Mouse (Mus musculus): ENCODE measurements around the gene Faxc. TPM values are rescaled to one million over a fixed set of nuclear protein-coding genes. Genes with fewer than 3 reads are reported as not detected.

Faxc gene
- 1 to 10 TPM in 1 of 2 experiments, under 1 TPM in 1; 0.79 to 1.0 TPM for total RNA-seq (2021)
- long read RNA-seq, experiment 1, result 0 reads
- long read RNA-seq, experiment 2, result 0 reads

GRCm38 (mm10) chr4:21930971-21931771, at the start of gene Faxc:
TSS of gene Faxc (plus strand) at chr4:21931329.
- intact Hi-C loops (cut with DNase I), result loop anchor here (5.0 kb wide), 1 partner anchor 49 kb away; no protein-coding TSS in a partner anchor
- peak; percentile 42 to 56 for DNase-seq

GRCm38 (mm10) chr4:21882806-21883205, 48.3 kb upstream of the Faxc start:
- intact Hi-C loops (cut with DNase I), result loop anchor here (5.0 kb wide), 1 partner anchor 49 kb away; the partner anchor contains the start of gene Faxc
- no peak for DNase-seq

GRCm38 (mm10) chr4:21885831-21886230, 45.3 kb upstream of the Faxc start:
- intact Hi-C loops (cut with DNase I), result no loop called here
- DNase-seq, result no peak

DNA sequence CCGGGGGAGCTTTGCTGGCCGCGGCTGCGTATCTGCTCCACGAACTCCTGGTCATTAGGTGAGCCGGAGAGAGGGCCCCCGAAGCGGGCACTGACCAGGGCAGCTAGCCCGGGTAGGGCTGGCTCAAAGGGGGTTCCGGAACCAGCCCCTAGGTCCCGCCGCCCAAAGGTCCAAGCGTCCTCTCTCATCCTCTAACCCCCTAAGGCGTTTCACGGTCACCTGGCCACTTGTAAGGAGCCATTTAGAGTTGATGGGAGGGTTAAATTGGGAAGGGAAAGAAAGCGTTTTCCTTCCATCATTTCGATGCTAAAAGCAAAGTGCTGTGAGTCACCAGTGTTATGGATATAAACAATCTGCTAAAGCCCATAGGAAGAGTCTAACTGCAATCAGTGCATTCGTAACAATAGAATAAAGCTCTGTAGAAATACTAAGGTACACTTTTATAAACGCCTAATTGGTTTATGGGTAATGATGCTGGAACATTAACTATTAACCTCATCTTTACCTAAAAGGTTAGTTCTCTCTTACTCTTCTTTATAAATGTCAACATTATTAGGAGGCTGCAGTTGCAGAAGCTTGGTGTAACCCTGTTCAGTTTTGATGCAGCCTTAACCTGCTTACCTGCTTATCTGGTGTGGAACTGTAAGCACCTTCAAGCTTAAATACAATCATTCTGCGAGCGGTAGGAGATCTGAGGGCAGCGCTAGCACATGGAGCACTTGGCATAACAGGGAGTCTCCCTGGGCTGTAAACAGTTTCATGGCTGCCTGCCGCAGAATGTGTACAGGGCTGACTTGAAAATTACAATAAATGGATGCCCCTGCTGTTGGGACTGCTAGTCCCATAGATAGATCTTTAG, 872 bp downstream of the Faxc start:
- peak in 1 of 2 experiments; percentile 15 for DNase-seq
- intact Hi-C loops (cut with DNase I), result loop anchor here (5.0 kb wide), 1 partner anchor 50 kb away; no protein-coding TSS in a partner anchor

- intact Hi-C loops (cut with DNase I), result no loop called here
- DNase-seq, result no peak
Measured at GRCm38 (mm10) chr4:21935378-21935777, 4.2 kb downstream of the Faxc start.

DNA sequence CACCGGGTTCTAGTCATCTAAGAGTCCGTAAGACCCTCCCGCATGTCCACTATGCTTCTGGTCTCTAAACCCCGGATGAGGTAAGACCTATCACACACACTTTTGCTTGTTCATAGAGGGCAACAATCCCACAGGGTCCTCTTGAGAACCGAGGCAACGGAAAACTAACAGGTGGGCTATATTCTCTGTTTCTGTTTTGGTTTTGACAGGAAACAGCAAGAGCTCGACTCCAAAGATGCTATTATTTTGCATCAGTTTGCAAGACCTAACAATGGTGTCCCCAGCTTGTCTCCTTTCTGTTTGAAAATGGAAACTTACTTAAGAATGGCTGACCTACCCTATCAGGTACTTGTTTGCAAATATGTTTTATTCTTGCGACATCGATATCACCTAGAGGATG, 5.3 kb downstream of the Faxc start:
- no peak for DNase-seq
- intact Hi-C loops (cut with DNase I), result no loop called here

- no peak for DNase-seq
- intact Hi-C loops (cut with DNase I), result no loop called here
Measured at GRCm38 (mm10) chr4:21937890-21938289, 6.8 kb downstream of the Faxc start.

DNA sequence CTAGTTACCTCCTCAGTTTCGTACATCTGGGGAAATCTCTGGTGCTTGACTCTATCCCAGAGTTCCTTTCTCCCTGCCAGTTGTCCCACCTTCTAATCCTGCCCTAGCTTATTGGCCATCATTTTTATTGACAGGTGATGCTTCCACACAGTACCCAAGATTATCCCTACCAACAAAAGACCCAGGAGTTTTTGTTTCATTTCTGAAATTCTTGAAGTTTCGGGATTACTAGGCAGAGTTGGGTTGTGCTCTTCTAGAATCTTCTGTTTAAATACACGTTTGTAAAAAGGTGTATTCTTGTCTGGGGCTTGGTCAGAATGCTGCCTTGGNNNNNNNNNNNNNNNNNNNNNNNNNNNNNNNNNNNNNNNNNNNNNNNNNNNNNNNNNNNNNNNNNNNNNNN, 13.5 kb downstream of the Faxc start:
- intact Hi-C loops (cut with DNase I), result no loop called here

DNA sequence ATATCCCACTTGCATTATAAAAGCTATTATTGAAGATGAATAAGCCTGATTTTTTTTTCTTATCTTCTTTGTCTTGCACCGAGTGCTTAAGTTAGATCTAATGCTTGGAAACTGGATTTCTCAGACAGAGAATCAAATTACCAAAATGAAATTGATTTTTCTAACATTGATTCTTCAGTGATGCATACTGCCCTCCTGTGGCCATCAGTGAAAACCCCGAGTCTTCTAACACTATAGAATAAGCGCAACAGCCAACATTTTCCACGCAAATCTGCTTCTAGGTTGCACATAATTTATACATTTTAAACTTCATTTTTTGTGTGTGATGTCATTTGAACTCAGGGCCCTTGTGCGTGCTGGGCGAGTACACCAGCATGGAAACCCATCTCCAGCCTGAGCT, 20.3 kb downstream of the Faxc start:
- intact Hi-C loops (cut with DNase I), result loop anchor here (1.0 kb wide), 1 partner anchor 104 kb away; the partner anchor contains the start of gene Pnisr

More for the DNA sequence above, 13.5 kb downstream of the Faxc start:
- DNase-seq, result no peak

DNA sequence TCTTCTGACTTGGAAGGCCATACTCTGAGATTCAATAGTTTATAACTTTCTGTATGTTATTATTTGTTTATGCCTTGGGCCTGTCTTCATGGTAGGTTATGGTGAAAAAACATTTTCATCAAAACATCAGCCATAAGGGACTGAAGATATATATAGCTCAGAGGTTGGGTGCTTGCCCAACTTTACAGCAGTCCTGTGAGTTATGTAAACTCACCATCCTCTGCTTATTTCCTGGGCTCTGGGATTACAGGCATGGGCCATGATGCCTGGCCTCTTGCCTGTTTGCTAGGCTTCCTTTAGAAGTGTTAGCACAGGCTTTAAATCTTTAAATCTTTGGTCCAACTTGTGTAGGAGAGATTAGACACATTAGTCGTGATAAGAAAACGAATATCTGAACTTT, 21.1 kb downstream of the Faxc start:
- intact Hi-C loops (cut with DNase I), result no loop called here
- no peak for DNase-seq

More for the DNA sequence above, 20.3 kb downstream of the Faxc start:
- peak; percentile 5 to 32 for DNase-seq

- DNase-seq, result peak; percentile 40 to 54
- intact Hi-C loops (cut with DNase I), result no loop called here
Measured at GRCm38 (mm10) chr4:21957570-21958321, 26.6 kb downstream of the Faxc start.

DNA sequence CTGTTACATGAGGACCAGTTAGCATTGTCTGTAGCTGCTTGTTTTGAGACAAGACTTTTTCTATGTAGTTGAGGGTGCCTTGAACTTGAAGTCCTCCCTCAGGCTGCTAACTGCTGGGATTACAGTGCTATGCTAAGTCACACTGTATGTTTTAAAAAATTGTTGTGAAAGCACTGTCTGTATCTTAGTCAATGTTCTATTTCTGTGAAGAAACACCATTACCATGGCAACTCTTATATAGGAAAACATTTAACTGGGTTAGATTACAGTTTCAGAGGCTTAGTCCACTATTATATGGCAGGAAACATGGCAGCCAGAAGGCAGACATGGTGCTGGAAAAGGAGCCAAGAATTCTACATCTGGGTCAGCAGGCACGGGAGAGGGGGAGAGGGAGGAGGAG, 40.8 kb downstream of the Faxc start:
- no peak for DNase-seq
- intact Hi-C loops (cut with DNase I), result no loop called here

DNA sequence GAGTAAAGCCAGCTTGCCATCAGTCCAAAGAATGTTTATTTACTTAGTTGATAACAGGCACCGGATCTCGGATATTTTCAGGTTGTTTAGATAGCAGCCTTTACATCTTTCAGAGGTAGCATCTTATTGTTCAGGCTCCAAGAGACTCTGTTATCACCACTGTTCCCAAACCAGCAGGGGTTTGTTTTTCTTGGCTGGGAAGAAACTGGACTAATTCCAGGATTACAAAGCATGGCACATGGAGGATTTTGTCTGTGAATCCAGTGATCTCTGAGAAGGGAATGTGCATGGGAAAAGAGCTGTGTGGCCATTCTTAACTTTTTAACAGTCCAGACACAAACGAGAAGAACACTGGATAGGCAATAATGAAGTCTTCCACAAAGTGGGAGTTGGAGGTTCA, 43.0 kb downstream of the Faxc start:
- DNase-seq, result no peak
- intact Hi-C loops (cut with DNase I), result no loop called here

DNA sequence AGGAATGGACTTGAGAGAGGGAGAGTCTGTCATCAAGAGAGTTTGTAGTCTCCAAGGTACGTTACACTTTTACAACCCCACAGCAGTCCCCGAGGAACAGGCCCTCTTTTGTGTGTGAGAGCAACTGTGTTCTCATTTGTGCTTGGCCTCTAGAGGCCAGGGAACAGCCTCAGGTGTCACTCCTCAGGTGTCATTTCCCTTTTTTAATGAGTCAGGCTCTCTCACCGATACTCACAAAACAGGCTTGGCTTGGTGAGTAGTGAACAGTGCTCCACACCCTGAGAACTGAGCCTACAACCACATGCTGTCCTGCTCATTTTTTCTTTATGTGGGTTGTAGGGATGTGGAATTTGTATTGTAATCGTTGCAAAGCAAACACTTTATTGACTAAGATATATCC, 49.3 kb downstream of the Faxc start:
- intact Hi-C loops (cut with DNase I), result no loop called here
- DNase-seq, result no peak

- intact Hi-C loops (cut with DNase I), result no loop called here
Measured at GRCm38 (mm10) chr4:21982449-21982848, 51.3 kb downstream of the Faxc start.

DNA sequence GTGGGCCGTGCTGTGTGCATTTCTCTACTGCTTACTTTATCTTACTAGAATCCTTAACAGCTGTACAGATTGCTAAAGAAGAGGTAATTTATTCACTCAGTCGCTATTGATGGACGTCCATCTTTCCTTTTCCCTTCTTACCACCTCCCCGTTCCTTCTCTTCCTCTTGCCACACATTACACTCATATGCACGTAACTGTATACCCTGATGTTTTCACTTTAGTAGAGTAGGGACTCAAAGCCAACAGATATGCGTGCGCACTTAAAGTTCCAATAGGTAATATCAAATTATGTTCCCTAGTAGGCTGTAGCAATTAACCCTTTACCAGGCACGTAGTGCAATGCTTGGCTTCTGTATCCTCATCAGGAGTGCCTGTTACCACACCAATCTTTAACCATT, 55.7 kb downstream of the Faxc start:
- intact Hi-C loops (cut with DNase I), result no loop called here
- DNase-seq, result no peak

More at GRCm38 (mm10) chr4:21982449-21982848, 51.3 kb downstream of the Faxc start:
- DNase-seq, result no peak

DNA sequence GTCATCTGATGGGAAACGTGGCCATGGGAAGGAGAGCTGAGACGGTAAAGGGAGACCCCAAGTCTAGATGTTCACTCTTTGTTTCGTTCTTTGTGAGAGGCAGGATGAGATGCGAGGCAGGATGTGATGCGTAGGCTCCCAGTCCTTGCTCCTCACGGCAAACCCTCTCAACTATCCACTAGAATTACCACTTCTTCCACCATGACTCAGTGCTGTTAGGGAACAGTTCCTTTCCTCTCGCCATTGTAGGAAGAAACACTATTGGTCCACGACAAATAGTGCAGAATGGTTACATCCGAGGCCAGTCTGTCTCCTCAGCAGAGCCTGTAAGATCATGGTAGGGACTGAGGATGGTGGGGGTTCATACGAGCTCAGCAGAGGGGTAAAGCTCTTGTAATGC, 56.3 kb downstream of the Faxc start:
- intact Hi-C loops (cut with DNase I), result no loop called here
- DNase-seq, result no peak

DNA sequence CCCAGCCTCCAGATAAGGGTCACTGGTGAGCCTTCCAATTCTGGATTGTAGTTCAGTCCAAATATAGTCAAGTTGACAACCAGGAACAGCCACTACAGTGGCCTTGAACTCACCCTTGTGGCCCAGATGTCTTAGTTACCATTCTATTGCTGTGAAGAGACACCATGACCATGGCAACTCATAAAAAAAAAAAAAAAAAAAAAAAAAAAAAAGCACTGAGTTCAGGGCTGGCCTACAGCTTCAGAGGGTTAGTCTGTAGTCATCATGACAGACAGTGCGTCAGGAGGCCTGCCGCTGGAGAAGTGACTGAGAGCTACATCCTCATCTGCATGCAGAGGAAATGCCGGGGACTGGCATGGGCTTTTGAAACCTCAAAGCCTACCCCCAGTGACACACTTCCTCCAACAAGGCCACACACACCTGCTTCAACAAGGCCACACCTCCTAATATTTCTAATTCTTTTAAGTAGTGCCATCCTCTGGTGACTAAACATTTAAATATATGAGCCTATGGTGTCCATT, 58.5 kb downstream of the Faxc start:
- no peak for DNase-seq
- intact Hi-C loops (cut with DNase I), result loop anchor here (2.0 kb wide), 1 partner anchor 143 kb away; the partner anchor contains the start of gene Pnisr

DNA sequence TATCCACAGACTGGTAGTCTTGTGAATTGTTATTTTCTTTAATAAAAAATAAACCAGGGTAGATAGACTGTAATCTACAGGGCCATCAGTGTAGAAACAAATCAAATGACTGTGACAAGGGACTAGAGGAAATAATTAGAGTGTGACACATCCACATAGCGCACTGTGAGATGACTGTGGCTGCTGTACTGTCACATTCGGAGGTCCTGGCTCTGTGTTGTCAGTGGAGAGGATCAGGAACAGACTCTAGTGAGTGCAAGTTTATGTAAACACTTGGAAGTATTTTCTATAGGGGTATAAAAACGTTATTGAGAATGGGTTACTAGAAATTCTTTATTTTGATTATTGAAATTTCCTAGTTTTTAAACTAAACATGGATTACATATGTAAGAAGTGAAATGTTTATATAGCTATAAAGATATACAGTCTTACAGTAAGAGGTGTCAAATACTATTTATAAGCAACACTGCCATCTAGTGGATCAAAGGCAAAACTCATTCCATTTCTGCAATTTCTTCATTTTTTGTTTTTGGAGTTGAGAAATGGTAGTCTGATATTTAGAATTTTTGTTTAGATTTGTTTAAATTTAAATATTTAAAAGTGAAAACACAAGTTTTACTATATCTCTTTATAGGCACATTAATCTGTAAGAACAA, 59.6 kb downstream of the Faxc start:
- intact Hi-C loops (cut with DNase I), result loop anchor here (2.0 kb wide), 1 partner anchor 144 kb away; the partner anchor contains the start of gene Pnisr
- no peak for DNase-seq
